Mouse (Mus musculus) ES-Bruce4 (cell line): ENCODE results near the gene Lcn6. TPM values are rescaled to one million over a fixed set of nuclear protein-coding genes. Genes with fewer than 3 reads are reported as not detected.

Experiments used
- H3K27ac ChIP-seq: 2 replicates; pipeline ENCODE4 v1.5.1; 2012; ENCODE audit warnings: low read length, inconsistent platforms; ENCODE audit not compliant: insufficient read depth
- H3K27me3 ChIP-seq: 2 replicates; pipeline ENCODE4 v1.6.1; 2012; ENCODE audit warnings: mild to moderate bottlenecking, low read length, inconsistent platforms; ENCODE audit not compliant: control insufficient read depth, poor library complexity, insufficient read depth, severe bottlenecking
- H3K36me3 ChIP-seq: 2 replicates; pipeline ENCODE4 v1.6.1; 2012; ENCODE audit warnings: inconsistent platforms, mild to moderate bottlenecking, low read length, moderate library complexity; ENCODE audit not compliant: control insufficient read depth, poor library complexity, insufficient read depth, severe bottlenecking
- H3K4me1 ChIP-seq: one replicate; pipeline ENCODE4 v1.8.1; 2011; ENCODE audit warnings: low read length; ENCODE audit not compliant: control insufficient read depth, insufficient read depth
- H3K4me3 ChIP-seq: 2 replicates; pipeline ENCODE4 v1.5.1; 2011; ENCODE audit warnings: low read depth, mild to moderate bottlenecking, low read length
- H3K9ac ChIP-seq: 2 replicates; pipeline ENCODE4 v1.6.1; 2012; ENCODE audit warnings: low read depth, mild to moderate bottlenecking, inconsistent platforms; ENCODE audit not compliant: poor library complexity, severe bottlenecking
- H3K9me3 ChIP-seq: replicated peaks from 2 replicates; pipeline ENCODE4 v1.6.1; 2012; ENCODE audit warnings: mild to moderate bottlenecking, low read length, inconsistent platforms; ENCODE audit not compliant: control insufficient read depth, poor library complexity, insufficient read depth, severe bottlenecking
- CTCF ChIP-seq: IDR thresholded peaks from one replicate; pipeline ENCODE4 v1.8.1; 2011; ENCODE audit warnings: low read depth, low read length
- EP300 ChIP-seq: IDR thresholded peaks from 2 replicates; pipeline ENCODE4 v1.6.1; 2011; ENCODE audit warnings: low read depth, low read length; ENCODE audit not compliant: insufficient read depth
- POLR2A ChIP-seq: IDR thresholded peaks from one replicate; pipeline ENCODE4 v1.8.1; 2011; ENCODE audit warnings: low read length; ENCODE audit not compliant: insufficient read depth
- polyA plus RNA-seq: library from polyadenylated mRNA; stranded (reverse); fragments of >200 nt; gene quantifications from 2 replicates; pipeline ENCODE4 v1.2.4, GENCODE M21; 2011; ENCODE audit warnings: low read depth; ENCODE audit not compliant: missing spikeins, insufficient read depth, insufficient read length

Gene Lcn6
- polyA plus RNA-seq, 1 experiment = not detected

DNA sequence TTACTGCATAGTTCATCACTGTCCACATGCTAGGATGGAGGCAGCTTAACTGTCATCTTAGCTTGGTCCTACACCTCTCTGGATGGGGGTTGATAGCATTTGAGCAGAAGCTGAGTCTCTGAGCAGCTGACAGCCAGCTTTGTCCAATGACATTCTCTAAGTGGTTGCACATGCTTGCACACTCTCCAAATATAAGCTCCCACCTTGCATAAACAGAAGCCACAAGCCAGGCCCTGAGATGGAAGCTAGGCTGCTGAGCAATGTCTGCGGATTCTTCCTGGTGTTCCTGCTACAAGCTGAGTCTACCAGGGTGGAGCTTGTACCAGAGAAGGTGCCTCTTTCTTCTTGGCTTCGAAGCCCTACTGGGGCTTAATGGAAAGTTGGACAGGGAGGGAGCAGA is 23.7 kb upstream of the Lcn6 start, which contains the start of gene Lcn8:
Lcn8 (plus strand) TSS at position 219 of the 400 bp plus-strand sequence.
- H3K4me3 ChIP-seq = no peak within 1 kb of the TSS
- H3K36me3 ChIP-seq = no peaks in the 10 kb centered on the region

DNA sequence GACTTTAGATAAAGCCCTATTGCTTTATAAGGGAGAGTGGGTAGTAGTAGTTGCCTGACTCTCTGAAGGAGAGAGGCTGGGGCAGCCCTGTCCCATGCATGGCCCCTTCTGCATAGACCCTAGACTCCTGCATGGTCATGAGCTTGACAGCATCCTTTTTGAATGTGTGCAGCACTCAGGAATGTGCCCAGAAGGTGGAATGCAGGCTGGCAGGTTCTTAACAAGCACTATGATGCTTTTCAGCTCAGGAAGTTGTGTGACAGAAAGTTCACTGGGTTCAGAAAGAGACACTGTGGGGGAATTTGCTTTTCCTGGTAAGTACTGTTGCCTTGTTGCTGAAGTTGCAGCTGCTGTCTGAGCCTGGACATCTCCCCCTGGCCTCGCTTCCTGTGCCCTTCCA is 22.1 kb upstream of the Lcn6 start:
- Histone ChIP-seq H3K36me3 (no peaks in the 10 kb centered on the region), H3K4me3 (no peak overlapping the region), H3K9me3 (no peaks in the 10 kb centered on the region), H3K4me1 (no peaks in the 10 kb centered on the region), H3K27me3 (no peaks in the 10 kb centered on the region), H3K27ac (no peak overlapping the region), H3K9ac (no peak overlapping the region)
- TF ChIP-seq POLR2A (no peak), EP300 (no peak), CTCF (no peak)

More for the DNA sequence above, 23.7 kb upstream of the Lcn6 start, which contains the start of gene Lcn8:
- no peaks in the 10 kb centered on the region for H3K27me3 ChIP-seq
- H3K9me3 ChIP-seq = no peaks in the 10 kb centered on the region
- H3K9ac ChIP-seq = no peak within 1 kb of the TSS
- TF ChIP-seq EP300 (no peak), CTCF (no peak), POLR2A (no peak)
- H3K27ac ChIP-seq = no peak within 1 kb of the TSS
- no peaks in the 10 kb centered on the region for H3K4me1 ChIP-seq

DNA sequence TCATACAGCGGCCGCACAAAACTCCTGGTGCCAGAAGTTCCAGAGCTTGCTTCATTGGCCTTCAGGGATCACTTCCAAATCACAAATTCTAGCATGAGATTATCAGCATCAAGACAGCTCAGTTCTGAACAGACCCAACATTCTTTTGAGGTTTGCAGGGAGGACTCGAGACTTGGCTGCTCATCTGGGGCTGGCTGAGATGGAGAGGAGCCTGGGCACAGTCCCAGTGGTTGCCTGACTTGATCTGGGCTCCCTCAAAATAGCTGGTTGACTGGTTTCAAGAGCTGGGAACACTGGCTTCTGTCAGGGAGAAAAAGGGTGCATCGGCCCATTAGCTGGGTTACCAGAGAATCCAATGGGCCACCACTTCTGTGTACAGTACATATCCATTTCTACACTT is 19.9 kb upstream of the Lcn6 start:
- Histone ChIP-seq H3K4me3 (no peak overlapping the region), H3K9ac (no peak overlapping the region), H3K36me3 (no peaks in the 10 kb centered on the region), H3K9me3 (no peaks in the 10 kb centered on the region), H3K27me3 (no peaks in the 10 kb centered on the region), H3K27ac (no peak overlapping the region), H3K4me1 (no peaks in the 10 kb centered on the region)
- no peak for TF ChIP-seq CTCF
- TF ChIP-seq EP300 = no peak
- TF ChIP-seq POLR2A = no peak

DNA sequence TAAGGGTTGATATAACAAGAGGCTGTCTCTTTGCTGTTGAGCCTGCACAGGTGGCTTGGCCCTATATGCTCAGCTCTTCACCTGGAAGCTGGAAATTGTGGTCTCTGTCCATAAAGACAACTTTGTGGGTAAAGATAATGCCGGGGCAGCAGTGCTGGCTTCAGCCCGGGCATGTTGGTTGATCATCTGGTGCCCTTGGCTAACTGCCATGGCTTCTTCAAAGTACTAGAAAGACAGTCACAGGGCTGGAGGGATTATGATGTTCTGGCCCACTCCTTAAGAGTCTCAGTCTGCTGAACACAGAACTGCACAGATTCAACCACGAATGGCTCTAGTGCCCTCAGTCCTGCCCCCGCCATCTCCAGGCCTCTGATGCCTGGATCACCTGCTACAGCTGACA is 19.3 kb upstream of the Lcn6 start:
- TF ChIP-seq CTCF (no peak), EP300 (no peak), POLR2A (no peak)
- no peak overlapping the region for H3K9ac ChIP-seq

DNA sequence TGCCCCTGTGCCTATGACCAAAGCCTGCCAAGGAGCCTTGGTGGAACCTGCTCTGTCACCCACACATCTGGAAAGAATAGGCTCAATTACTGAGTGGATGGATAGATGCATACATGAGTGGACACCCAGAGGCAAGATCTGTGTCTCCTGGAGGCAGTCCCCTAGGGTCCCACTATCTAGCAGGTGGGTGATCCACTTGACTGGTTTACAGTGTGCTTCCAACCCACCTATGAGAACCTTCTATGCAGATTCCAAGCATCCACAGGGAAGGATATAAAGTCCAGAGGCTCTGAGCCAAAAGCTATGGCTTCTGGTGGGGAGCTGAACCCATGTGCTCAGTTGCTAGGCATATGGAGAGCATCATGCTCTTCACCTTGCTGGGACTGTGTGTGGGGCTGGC is 18.9 kb upstream of the Lcn6 start, which contains the start of gene Lcn5:
Lcn5 (plus strand) TSS at position 301 of the 400 bp plus-strand sequence.
- TF ChIP-seq POLR2A = no peak
- no peak for TF ChIP-seq EP300
- no peak for TF ChIP-seq CTCF
- H3K36me3 ChIP-seq = no peaks in the 10 kb centered on the region
- no peak within 1 kb of the TSS for H3K9ac ChIP-seq
- no peaks in the 10 kb centered on the region for H3K9me3 ChIP-seq
- no peaks in the 10 kb centered on the region for H3K4me1 ChIP-seq
- no peak within 1 kb of the TSS for H3K27ac ChIP-seq
- no peaks in the 10 kb centered on the region for H3K27me3 ChIP-seq
- no peak within 1 kb of the TSS for H3K4me3 ChIP-seq

More for the DNA sequence above, 19.3 kb upstream of the Lcn6 start:
- no peaks in the 10 kb centered on the region for H3K27me3 ChIP-seq
- H3K4me3 ChIP-seq = no peak overlapping the region
- H3K9me3 ChIP-seq = no peaks in the 10 kb centered on the region
- no peak overlapping the region for H3K27ac ChIP-seq
- no peaks in the 10 kb centered on the region for H3K4me1 ChIP-seq
- H3K36me3 ChIP-seq = no peaks in the 10 kb centered on the region

DNA sequence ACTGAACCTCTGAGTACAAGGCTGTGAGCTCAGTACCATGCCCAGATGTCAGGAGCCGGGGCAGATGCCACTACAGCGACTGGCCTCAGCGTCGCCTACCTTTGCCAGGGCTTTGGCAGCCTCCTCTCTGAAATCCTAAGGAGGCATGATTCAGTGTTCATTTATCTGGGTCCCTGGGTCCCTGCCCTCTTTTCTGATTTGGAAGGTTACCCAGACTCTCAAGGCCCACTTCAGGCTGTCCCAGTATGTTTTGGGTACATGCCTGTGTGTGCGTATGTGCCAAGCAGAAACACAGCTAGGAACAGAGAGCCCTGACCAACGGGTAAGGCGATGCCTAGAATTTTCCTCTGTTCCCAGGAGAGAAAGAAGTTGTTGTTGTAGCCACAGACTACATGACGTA is 16.3 kb upstream of the Lcn6 start:
- H3K4me1 ChIP-seq = no peaks in the 10 kb centered on the region
- H3K27me3 ChIP-seq = no peaks in the 10 kb centered on the region
- H3K4me3 ChIP-seq = no peak overlapping the region
- no peaks in the 10 kb centered on the region for H3K9me3 ChIP-seq
- H3K27ac ChIP-seq = no peak overlapping the region
- H3K9ac ChIP-seq = no peak overlapping the region
- no peaks in the 10 kb centered on the region for H3K36me3 ChIP-seq
- no peak for TF ChIP-seq EP300
